Comparison of ENCODE assay signal across 11 mouse cellular contexts in the genomic region with DNA sequence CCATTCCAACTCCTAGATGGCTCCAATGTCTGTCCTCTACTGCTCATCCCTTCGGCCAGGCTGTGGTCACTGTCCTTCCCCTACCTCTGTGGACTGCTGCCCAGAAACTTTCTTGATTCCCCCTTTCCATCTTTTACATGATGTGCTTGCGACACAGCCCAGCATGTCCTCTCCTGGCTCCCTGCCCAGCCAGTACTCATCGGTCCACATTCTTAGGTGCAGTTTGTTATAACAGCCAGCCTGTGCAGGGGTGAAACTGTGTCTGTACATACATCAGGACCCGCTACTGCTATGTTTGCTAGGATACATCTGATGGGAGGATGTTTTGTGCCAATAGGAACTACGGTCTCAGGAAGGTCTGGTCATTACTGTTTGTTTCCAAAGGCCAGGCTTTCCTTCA.
DNase-seq lines count a peak whose midpoint lies in the region; ATAC-seq lines count a peak whose summit lies in the region.
"Had no signal": no experiment of that assay in that cellular context is flagged by ENCODE, and none has a peak within 500 bp of the region (broad histone marks: within the 10 kb centered on the region; RNA-seq: fewer than 3 reads in every experiment).

No protein-coding gene starts in this region.

- peaks cover 19% of the 10 kb centered on the region for H3K4me1 ChIP-seq in heart, embryonic 15.5 days (replicated peaks)
- H3K4me1 ChIP-seq in heart, embryonic 11.5 days (ENCODE audit: control insufficient read depth, insufficient read depth, low read length): peaks cover 17% of the 10 kb centered on the region
- H3K4me1 ChIP-seq in limb, embryonic 15.5 days: peaks cover 17% of the 10 kb centered on the region

- no peak overlapping the region for H3K4me2 ChIP-seq in heart, embryonic 15.5 days
- H3K4me2 ChIP-seq in heart, embryonic 11.5 days: no peak overlapping the region
- no peak overlapping the region for H3K4me2 ChIP-seq in limb, embryonic 15.5 days
- H3K4me2 ChIP-seq: forebrain, embryonic 13.5 days had no signal

- no peaks in the 10 kb centered on the region for H3K9me3 ChIP-seq in heart, embryonic 15.5 days (replicated peaks)
- H3K9me3 ChIP-seq in heart, embryonic 11.5 days (replicated peaks; ENCODE audit: control insufficient read depth, low read length): no peaks in the 10 kb centered on the region
- H3K9me3 ChIP-seq in limb, embryonic 15.5 days: no peaks in the 10 kb centered on the region
- H3K9me3 ChIP-seq: forebrain, embryonic 13.5 days had no signal

- H3K9ac ChIP-seq in heart, embryonic 15.5 days: no peak overlapping the region
- no peak overlapping the region for H3K9ac ChIP-seq in heart, embryonic 11.5 days (ENCODE audit: low read depth, low read length)
- no peak overlapping the region for H3K9ac ChIP-seq in limb, embryonic 15.5 days
- H3K9ac ChIP-seq: forebrain, embryonic 13.5 days had no signal

- peak overlapping the region; percentile 56 for H3K27ac ChIP-seq in heart, embryonic 15.5 days
- no peak overlapping the region for H3K27ac ChIP-seq in heart, embryonic 11.5 days (ENCODE audit: low read depth, low read length)
- peak overlapping the region; percentile 69; the same call in 1 of the 2 replicates for H3K27ac ChIP-seq in limb, embryonic 15.5 days
- H3K27ac ChIP-seq: forebrain, embryonic 13.5 days had no signal

- DNase-seq in right cerebral cortex, postnatal 14 days: peak; percentile 18
- no peak for DNase-seq in right cerebral cortex, postnatal 10 days (ENCODE audit: low spot score in 2 of 2)
- DNase-seq in testis, postnatal 14 days (ENCODE audit: low spot score): peak; percentile 18
- DNase-seq in spleen, adult 18-20 months: no peak
- DNase-seq: cerebellum, adult 18-20 months had no signal

- H3K27me3 ChIP-seq in heart, embryonic 15.5 days: no peaks in the 10 kb centered on the region
- no peaks in the 10 kb centered on the region for H3K27me3 ChIP-seq in heart, embryonic 11.5 days (ENCODE audit: control insufficient read depth, insufficient read depth, low read length)
- no peaks in the 10 kb centered on the region for H3K27me3 ChIP-seq in limb, embryonic 15.5 days
- H3K27me3 ChIP-seq: forebrain, embryonic 13.5 days had no signal

- H3K4me3 ChIP-seq in heart, embryonic 15.5 days: no peak overlapping the region
- H3K4me3 ChIP-seq in heart, embryonic 11.5 days (ENCODE audit: low read depth, low read length): no peak overlapping the region
- no peak overlapping the region for H3K4me3 ChIP-seq in limb, embryonic 15.5 days
- H3K4me3 ChIP-seq: forebrain, embryonic 13.5 days had no signal

- 0 out of 2 replicates have a peak, but pooled peaks cover 7% of the 10 kb centered on the region for H3K36me3 ChIP-seq in heart, embryonic 15.5 days
- no peaks in the 10 kb centered on the region for H3K36me3 ChIP-seq in heart, embryonic 11.5 days (ENCODE audit: control insufficient read depth, insufficient read depth, low read length)
- peaks cover 60% of the 10 kb centered on the region for H3K36me3 ChIP-seq in limb, embryonic 15.5 days

- ATAC-seq in heart, embryonic 15.5 days (replicated peaks; ENCODE audit: insufficient number of reproducible peaks, insufficient read depth, low FRiP score, low read depth): no peak
- ATAC-seq in heart, embryonic 11.5 days (replicated peaks; ENCODE audit: insufficient number of reproducible peaks, low FRiP score, low TSS enrichment): no peak
- no peak for ATAC-seq in limb, embryonic 15.5 days (ENCODE audit: insufficient number of reproducible peaks, low FRiP score, low TSS enrichment, low read depth)
- ATAC-seq in megakaryocyte-erythroid progenitor cell, adult 5-6 weeks (replicated peaks; ENCODE audit: low FRiP score, low TSS enrichment, poor library complexity, severe bottlenecking): no peak
- ATAC-seq: forebrain, embryonic 13.5 days; midbrain, embryonic 16.5 days had no signal

- WGBS in heart, embryonic 15.5 days: 42% methylated on average over 5 of the region's 5 CpGs
- 71% methylated on average over 5 of the region's 5 CpGs for WGBS in heart, embryonic 11.5 days (ENCODE audit: insufficient replicate concordance)
- 71% methylated on average over 5 of the region's 5 CpGs for WGBS in limb, embryonic 15.5 days

Comparison
In these comparisons a context has a peak if more than half of its experiments do, and no peak if none do; other contexts are left out.
1. DNase-seq: peak in right cerebral cortex, postnatal 14 days (single experiment) and testis, postnatal 14 days (single experiment); none in right cerebral cortex, postnatal 10 days (0 of 2) and spleen, adult 18-20 months (0 of 2).